In the genomic region with DNA sequence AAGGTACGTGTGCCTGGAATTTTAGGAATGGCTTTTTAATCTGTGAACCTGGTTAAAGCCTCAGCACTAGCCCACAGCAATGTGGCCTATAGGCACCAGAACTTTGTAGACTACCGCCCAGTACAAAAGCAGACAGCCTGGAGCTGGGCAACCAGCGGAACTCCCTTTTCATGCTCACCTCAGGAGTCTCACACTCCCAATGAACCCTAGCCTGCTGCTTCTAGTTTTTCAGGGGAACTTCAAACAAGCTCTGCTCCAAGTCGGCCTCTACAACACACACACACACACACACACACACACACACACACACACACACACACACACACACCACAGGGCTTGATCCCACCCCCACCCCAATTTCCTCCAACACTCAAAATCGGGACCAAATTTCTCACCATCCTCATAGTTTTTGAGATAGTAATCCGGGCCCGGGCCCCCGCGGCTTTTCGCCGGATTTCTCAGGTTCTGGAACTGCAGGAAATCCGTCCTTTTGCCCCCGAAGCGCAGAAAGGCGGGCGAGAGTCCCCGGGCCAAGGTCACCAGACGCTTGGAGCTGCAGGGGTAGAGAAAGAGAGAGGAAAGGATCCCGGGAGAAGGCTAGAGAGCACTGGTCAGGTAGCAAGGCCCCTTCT, we compare ENCODE assay signal across 9 mouse cellular contexts. TPM values are rescaled to one million over a fixed set of nuclear protein-coding genes. Genes with fewer than 3 reads are reported as not detected.
DNase-seq lines count a peak whose midpoint lies in the region; ATAC-seq and TF ChIP-seq lines count a peak whose summit lies in the region.
"Had no signal": no experiment of that assay in that cellular context is flagged by ENCODE, and none has a peak within 500 bp of the region (broad histone marks: within the 10 kb centered on the region; RNA-seq: fewer than 3 reads in every experiment).

No protein-coding gene starts in this region.

- peak overlapping the region; percentile 17; the same call in 1 of the 2 replicates for H3K9ac ChIP-seq in heart, embryonic 14.5 days (ENCODE audit: low read length)
- H3K9ac ChIP-seq in hindbrain, embryonic 11.5 days (ENCODE audit: low read depth, low read length) = no peak overlapping the region
- H3K9ac ChIP-seq in midbrain, embryonic 13.5 days (replicated peaks) = no peak overlapping the region
- H3K9ac ChIP-seq: liver, embryonic 15.5 days had no signal

- ATAC-seq in heart, embryonic 14.5 days (ENCODE audit: insufficient number of reproducible peaks, insufficient read depth, low FRiP score, low read depth) = no peak
- ATAC-seq in hindbrain, embryonic 11.5 days (ENCODE audit: low FRiP score) = no peak
- no peak for ATAC-seq in midbrain, embryonic 13.5 days

- no peak for TF ChIP-seq POLR2A in brain, embryonic 14.5 days (IDR thresholded peaks at IDR 0.05; ENCODE audit: borderline replicate concordance, extremely low read depth, insufficient read depth, insufficient read length, poor library complexity, severe bottlenecking)

- H3K9me3 ChIP-seq in heart, embryonic 14.5 days (ENCODE audit: control insufficient read depth, low read length) = no peaks in the 10 kb centered on the region
- H3K9me3 ChIP-seq in hindbrain, embryonic 11.5 days (ENCODE audit: control insufficient read depth, low read length) = no peaks in the 10 kb centered on the region
- no peaks in the 10 kb centered on the region for H3K9me3 ChIP-seq in midbrain, embryonic 13.5 days
- H3K9me3 ChIP-seq: liver, embryonic 15.5 days had no signal

- TF ChIP-seq CTCF in brain, embryonic 14.5 days (IDR thresholded peaks at IDR 0.05; ENCODE audit: borderline replicate concordance, extremely low read depth, insufficient read depth, insufficient read length) = no peak

- peak overlapping the region; percentile 35 to 39 for H3K4me3 ChIP-seq in heart, embryonic 14.5 days (ENCODE audit: control insufficient read depth in 1 of 2, insufficient read depth in 1 of 2, low read depth in 1 of 2, low read length in 2 of 2)
- peak overlapping the region; percentile 27 for H3K4me3 ChIP-seq in hindbrain, embryonic 11.5 days (ENCODE audit: low read depth, low read length)
- peak overlapping the region; percentile 30 for H3K4me3 ChIP-seq in midbrain, embryonic 13.5 days (replicated peaks)
- H3K4me3 ChIP-seq: liver, embryonic 15.5 days had no signal

- peaks cover 65% of the 10 kb centered on the region for H3K27me3 ChIP-seq in heart, embryonic 14.5 days (ENCODE audit: control insufficient read depth, insufficient read depth, low read length)
- peaks cover 57% of the 10 kb centered on the region for H3K27me3 ChIP-seq in hindbrain, embryonic 11.5 days (ENCODE audit: control insufficient read depth, insufficient read depth, low read length)
- peaks cover 68% of the 10 kb centered on the region for H3K27me3 ChIP-seq in midbrain, embryonic 13.5 days

- 6% methylated on average over 19 of the region's 19 CpGs for WGBS in heart, embryonic 14.5 days
- under 1% methylated on average over 19 of the region's 19 CpGs for WGBS in hindbrain, embryonic 11.5 days
- WGBS in midbrain, embryonic 13.5 days = 1% methylated on average over 18 of the region's 19 CpGs

- DNase-seq in heart, adult 8-10 months (ENCODE audit: low spot score) = no peak
- DNase-seq in brain, embryonic 14.5 days (ENCODE audit: low read depth) = peak; percentile 7
- peak; percentile 39 for DNase-seq in hindbrain, embryonic 11.5 days (ENCODE audit: low spot score)
- no peak for DNase-seq in cerebellum, adult 9-11 months
- DNase-seq in ovary, adult 18-20 months (ENCODE audit: low spot score) = no peak
- no peak for DNase-seq in urinary bladder, adult 2 months (ENCODE audit: low spot score)

- H3K36me3 ChIP-seq in heart, embryonic 14.5 days (ENCODE audit: control insufficient read depth, insufficient read depth, low read length) = no peaks in the 10 kb centered on the region
- H3K36me3 ChIP-seq in hindbrain, embryonic 11.5 days (ENCODE audit: control insufficient read depth, insufficient read depth, low read length) = no peaks in the 10 kb centered on the region
- no peaks in the 10 kb centered on the region for H3K36me3 ChIP-seq in midbrain, embryonic 13.5 days
- H3K36me3 ChIP-seq: liver, embryonic 15.5 days had no signal

- peaks cover 9 to 23% of the 10 kb centered on the region in 2 experiments; a peak in 3 of 4 replicates for H3K4me1 ChIP-seq in heart, embryonic 14.5 days (ENCODE audit: control insufficient read depth in 2 of 2, insufficient read depth in 2 of 2, low read length in 2 of 2)
- H3K4me1 ChIP-seq in hindbrain, embryonic 11.5 days (replicated peaks; ENCODE audit: control insufficient read depth, insufficient read depth, low read length) = peaks cover 8% of the 10 kb centered on the region
- H3K4me1 ChIP-seq in midbrain, embryonic 13.5 days (replicated peaks) = peaks cover 42% of the 10 kb centered on the region
- H3K4me1 ChIP-seq: liver, embryonic 15.5 days had no signal

- no peak overlapping the region for H3K27ac ChIP-seq in heart, embryonic 14.5 days (replicated peaks in 1 of 2; ENCODE audit: control insufficient read depth in 1 of 2, insufficient read depth in 1 of 2, low read depth in 2 of 2, low read length in 2 of 2)
- no peak overlapping the region for H3K27ac ChIP-seq in hindbrain, embryonic 11.5 days (ENCODE audit: low read depth, low read length)
- H3K27ac ChIP-seq in midbrain, embryonic 13.5 days = no peak overlapping the region
- H3K27ac ChIP-seq: liver, embryonic 15.5 days had no signal

- peak overlapping the region; percentile 68 for H3K4me2 ChIP-seq in heart, embryonic 14.5 days (ENCODE audit: low read length)
- peak overlapping the region; percentile 32 for H3K4me2 ChIP-seq in hindbrain, embryonic 11.5 days (replicated peaks; ENCODE audit: low read depth, low read length)
- H3K4me2 ChIP-seq in midbrain, embryonic 13.5 days (replicated peaks) = peak overlapping the region; percentile 54
- H3K4me2 ChIP-seq: liver, embryonic 15.5 days had no signal

RNA-seq across cellular contexts. Expression of gene Hpse2, which starts 3.7 kb away (rescaled TPM):
- polyA plus RNA-seq in heart, embryonic 14.5 days (2014; fragmentation: Nextera tagmentation; extraction: Ambion mirVana) = 1.1 TPM in 2 replicates
- under 1 TPM in 2 of 4 experiments, not detected in 2; 0.06 to 0.57 TPM for total RNA-seq in heart, adult 8-10 months (2022)
- 0.08 and 0.18 TPM in 2 replicates for polyA plus RNA-seq in brain, embryonic 14.5 days (2012; rRNA removed)
- 0.68 and 0.73 TPM in 2 replicates for polyA plus RNA-seq in hindbrain, embryonic 11.5 days (2014; fragmentation: Nextera tagmentation; extraction: Ambion mirVana)
- polyA plus RNA-seq in midbrain, embryonic 13.5 days (2015; fragmentation: Nextera tagmentation; extraction: Ambion mirVana) = 0.05 TPM in 2 replicates
- polyA plus RNA-seq in urinary bladder, adult 2 months (2012; rRNA removed) = 9.4 and 13.0 TPM in 2 replicates
- polyA plus RNA-seq: liver, embryonic 15.5 days had no signal

RNA-seq across cellular contexts. Expression of gene Cnnm1, which starts 55.8 kb away (rescaled TPM):
- polyA plus RNA-seq in heart, embryonic 14.5 days (2014; fragmentation: Nextera tagmentation; extraction: Ambion mirVana) = 0.08 and 0.32 TPM in 2 replicates
- under 1 TPM in 3 of 4 experiments, not detected in 1; 0.11 to 0.38 (median 0.22) TPM for total RNA-seq in heart, adult 8-10 months (2022)
- polyA plus RNA-seq in brain, embryonic 14.5 days (2012; rRNA removed) = 3.7 and 5.8 TPM in 2 replicates
- 0.39 and 1.1 TPM in 2 replicates for polyA plus RNA-seq in hindbrain, embryonic 11.5 days (2014; fragmentation: Nextera tagmentation; extraction: Ambion mirVana)
- polyA plus RNA-seq in midbrain, embryonic 13.5 days (2015; fragmentation: Nextera tagmentation; extraction: Ambion mirVana) = 0.80 and 1.3 TPM in 2 replicates
- 2.6 and 2.8 TPM in 2 replicates for polyA plus RNA-seq in urinary bladder, adult 2 months (2012; rRNA removed)

Comparison
In these comparisons a context has a peak if more than half of its experiments do, and no peak if none do; other contexts are left out.
1. DNase-seq: peak in brain, embryonic 14.5 days (single experiment) and hindbrain, embryonic 11.5 days (single experiment); none in heart, adult 8-10 months (single experiment), cerebellum, adult 9-11 months (single experiment), ovary, adult 18-20 months (single experiment) and urinary bladder, adult 2 months (single experiment).
2. Peak in every context shown above with its lines, with median percentiles within 50 percentile points of each other: H3K4me2 ChIP-seq and H3K4me3 ChIP-seq.